Mouse (Mus musculus) thymus, adult 2 months (tissue): ENCODE results near the gene Jdp2. TPM values are rescaled to one million over a fixed set of nuclear protein-coding genes. Genes with fewer than 3 reads are reported as not detected.

ENCODE experiments used
- DNase-seq: peaks from one replicate; pipeline ENCODE4 v3.0.0; 2021
- H3K27ac ChIP-seq: fragments of 200-500 bp; 2 replicates; pipeline ENCODE4 v1.5.1; 2012; ENCODE audit warnings: low read length, control low read depth; ENCODE audit not compliant: control insufficient read depth, insufficient read depth
- H3K27me3 ChIP-seq: fragments of 200-500 bp; 2 replicates; pipeline ENCODE4 v1.6.1; 2012; ENCODE audit warnings: mild to moderate bottlenecking, low read length, moderate library complexity, mixed read lengths; ENCODE audit not compliant: control insufficient read depth, insufficient read depth
- H3K36me3 ChIP-seq: fragments of 200-500 bp; 2 replicates; pipeline ENCODE4 v1.6.1; 2012; ENCODE audit warnings: mild to moderate bottlenecking, low read length, moderate library complexity; ENCODE audit not compliant: control insufficient read depth, insufficient read depth
- H3K4me1 ChIP-seq: fragments of 200-500 bp; replicated peaks from 2 replicates; pipeline ENCODE4 v1.6.1; 2012; ENCODE audit warnings: low read length; ENCODE audit not compliant: control insufficient read depth, insufficient read depth
- H3K4me3 ChIP-seq: fragments of 200-500 bp; 2 replicates; pipeline ENCODE4 v1.5.1; 2012; ENCODE audit warnings: mild to moderate bottlenecking, low read length, control low read depth, moderate library complexity; ENCODE audit not compliant: control insufficient read depth, insufficient read depth
- CTCF ChIP-seq: fragments of 200-500 bp; IDR thresholded peaks from 2 replicates; pipeline ENCODE4 v1.5.1; 2012; ENCODE audit warnings: mild to moderate bottlenecking, control low read depth, low read length, moderate library complexity, borderline replicate concordance; ENCODE audit not compliant: control insufficient read depth, poor library complexity, insufficient read depth; ENCODE audit errors: extremely low read depth
- POLR2A ChIP-seq: fragments of 200-500 bp; IDR thresholded peaks from 2 replicates; pipeline ENCODE4 v1.6.1; 2012; ENCODE audit warnings: mild to moderate bottlenecking, low read length, control low read depth, moderate library complexity; ENCODE audit not compliant: control insufficient read depth, poor library complexity, insufficient read depth; ENCODE audit errors: extremely low read depth
- WGBS: fragments of 180-500 bp; shearing (Covaris S2); methylation state at CpG from one replicate; pipeline ENCODE4 v1.1.7; 2018; 5-methylcytosine and 5-hydroxymethylcytosine counted together
- polyA plus RNA-seq: library from polyadenylated mRNA; depleted of rRNA; stranded (reverse); fragments of >200 nt; gene quantifications from 2 replicates; pipeline ENCODE4 v1.2.3, GENCODE M21; 2012

Jdp2 gene
- polyA plus RNA-seq, 1 experiment = 3.5 TPM

DNA sequence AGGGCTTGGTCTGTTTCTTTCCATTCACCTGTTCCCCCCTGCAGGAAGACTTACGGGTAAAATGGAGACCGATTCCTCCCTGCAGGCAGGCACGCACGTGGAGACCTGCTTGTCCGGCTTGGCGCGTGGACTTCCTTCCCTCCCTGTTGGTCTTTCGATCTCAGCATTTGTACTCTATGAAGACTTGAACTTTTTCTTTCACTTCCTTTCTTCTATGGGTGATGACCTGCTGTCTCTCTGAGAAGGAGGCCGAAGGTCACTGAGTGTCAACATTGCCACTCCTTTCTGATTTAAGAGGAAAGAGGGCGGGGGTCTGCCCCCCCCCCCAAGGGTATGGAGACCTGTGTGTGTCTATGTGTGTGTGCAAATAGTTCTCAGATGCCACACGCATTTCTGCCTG lies 774 bp upstream of the Jdp2 start:
- no peak overlapping the region for H3K27ac ChIP-seq
- 52% methylated on average over 11 of the region's 11 CpGs for WGBS
- no peak for DNase-seq

GRCm38 (mm10) chr12:85599478-85600152 lies 788 bp downstream of the Jdp2 start:
- TF ChIP-seq POLR2A = no peak
- peak; percentile 60 for DNase-seq
- peak overlapping the region; percentile 48 for H3K4me3 ChIP-seq
- peaks cover 25% of the 10 kb centered on the region for H3K4me1 ChIP-seq
- H3K36me3 ChIP-seq = no peaks in the 10 kb centered on the region
- 2% methylated on average over 49 of the region's 49 CpGs for WGBS
- H3K27me3 ChIP-seq = no peaks in the 10 kb centered on the region
- no peak overlapping the region for H3K27ac ChIP-seq

More for the DNA sequence above, 774 bp upstream of the Jdp2 start:
- Histone ChIP-seq H3K4me1 (peaks cover 21% of the 10 kb centered on the region), H3K27me3 (no peaks in the 10 kb centered on the region), H3K36me3 (no peaks in the 10 kb centered on the region), H3K4me3 (no peak overlapping the region)
- no peak for TF ChIP-seq CTCF
- TF ChIP-seq POLR2A = no peak

- no peaks in the 10 kb centered on the region for H3K36me3 ChIP-seq
- H3K4me1 ChIP-seq = peaks cover 25% of the 10 kb centered on the region
- H3K27ac ChIP-seq = no peak overlapping the region
- no peaks in the 10 kb centered on the region for H3K27me3 ChIP-seq
- TF ChIP-seq POLR2A = no peak
- no peak for TF ChIP-seq CTCF
- no peak for DNase-seq
- no peak overlapping the region for H3K4me3 ChIP-seq
- WGBS = 84% methylated on average over 7 of the region's 7 CpGs
These were observed 1.8 kb downstream of the Jdp2 start for GRCm38 (mm10) chr12:85600637-85601036.

DNA sequence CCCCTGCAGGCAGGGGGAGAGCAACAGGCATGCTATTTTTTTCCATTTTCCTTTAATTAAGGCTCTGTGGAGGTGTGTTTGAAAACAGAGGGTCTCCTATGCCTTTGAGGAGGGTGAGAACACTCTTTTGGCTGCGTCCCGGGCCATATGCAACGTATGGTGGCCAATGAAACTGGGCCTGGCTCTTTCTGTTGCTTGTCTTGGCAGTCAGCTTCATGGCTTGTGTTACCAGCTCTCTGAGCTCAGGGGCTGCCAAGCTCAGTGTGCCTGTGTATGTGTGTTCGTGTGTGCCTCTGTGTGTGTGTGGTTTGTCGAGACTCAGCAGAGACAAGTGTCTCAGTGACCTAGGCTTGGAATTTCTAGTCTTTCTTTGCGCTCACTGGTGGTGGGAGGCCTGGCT lies 2.7 kb downstream of the Jdp2 start:
- H3K27me3 ChIP-seq = no peaks in the 10 kb centered on the region
- H3K36me3 ChIP-seq = no peaks in the 10 kb centered on the region
- H3K4me3 ChIP-seq = no peak overlapping the region
- H3K27ac ChIP-seq = no peak overlapping the region
- peaks cover 28% of the 10 kb centered on the region for H3K4me1 ChIP-seq
- TF ChIP-seq POLR2A (no peak), CTCF (no peak)
- WGBS = 92% methylated on average over 6 of the region's 6 CpGs
- DNase-seq = no peak

GRCm38 (mm10) chr12:85602153-85602552 lies 3.3 kb downstream of the Jdp2 start:
- WGBS = 35% methylated on average over 2 of the region's 2 CpGs
- Histone ChIP-seq H3K4me3 (no peak overlapping the region), H3K27me3 (no peaks in the 10 kb centered on the region), H3K36me3 (no peaks in the 10 kb centered on the region), H3K27ac (no peak overlapping the region), H3K4me1 (peaks cover 28% of the 10 kb centered on the region)
- no peak for TF ChIP-seq POLR2A
- TF ChIP-seq CTCF = no peak
- DNase-seq = no peak

GRCm38 (mm10) chr12:85602811-85603210 lies 4.0 kb downstream of the Jdp2 start:
- Histone ChIP-seq H3K4me3 (no peak overlapping the region), H3K27ac (no peak overlapping the region), H3K27me3 (no peaks in the 10 kb centered on the region), H3K4me1 (peaks cover 31% of the 10 kb centered on the region), H3K36me3 (no peaks in the 10 kb centered on the region)
- no peak for DNase-seq
- TF ChIP-seq CTCF = no peak
- no peak for TF ChIP-seq POLR2A
- WGBS = 25% methylated on average over 12 of the region's 12 CpGs

DNA sequence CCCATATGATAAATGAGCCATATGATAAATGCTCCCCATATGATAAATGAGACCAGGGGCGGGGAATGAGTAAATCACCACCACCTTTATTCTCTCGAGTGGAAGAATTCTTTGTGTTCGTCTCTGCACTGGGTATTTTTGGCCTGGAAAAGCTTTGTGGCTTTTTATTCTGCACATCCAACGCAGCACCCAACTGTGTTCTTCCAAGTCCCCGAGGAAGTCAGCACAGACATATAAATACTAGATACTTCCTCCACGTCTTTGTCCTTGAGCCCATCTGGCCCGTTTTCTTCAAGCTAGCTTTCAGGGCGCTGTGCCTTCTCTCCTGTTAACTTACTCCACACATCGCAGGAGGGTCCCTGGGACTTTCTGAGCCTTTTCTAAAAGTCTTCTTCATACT lies 4.9 kb downstream of the Jdp2 start:
- peaks cover 29% of the 10 kb centered on the region for H3K4me1 ChIP-seq
- TF ChIP-seq POLR2A (no peak), CTCF (no peak)

More for the DNA sequence above, 4.9 kb downstream of the Jdp2 start:
- Histone ChIP-seq H3K27me3 (no peaks in the 10 kb centered on the region), H3K27ac (no peak overlapping the region), H3K4me3 (no peak overlapping the region), H3K36me3 (no peaks in the 10 kb centered on the region)
- WGBS = 82% methylated on average over 9 of the region's 9 CpGs
- DNase-seq = no peak
